Mouse (Mus musculus): ENCODE results near the gene Gypa. TPM values are rescaled to one million over a fixed set of nuclear protein-coding genes. Genes with fewer than 3 reads are reported as not detected.

The Gypa gene
- total and polyA plus RNA-seq, 3 experiments = 15.9 to 19.8 TPM; not detected in 1

- Histone ChIP-seq H3K9me3 (replicated peaks; ENCODE audit: insufficient read depth, low read length) (no peaks in the 10 kb centered on the region), H3K36me3 (ENCODE audit: control insufficient read depth in 1 of 2, insufficient read depth in 2 of 2, low read length in 2 of 2) (no peaks in the 10 kb centered on the region), H3K79me2 (ENCODE audit: control insufficient read depth, insufficient read depth, low read length, poor library complexity) (no peaks in the 10 kb centered on the region), H3K27me3 (ENCODE audit: control insufficient read depth in 1 of 2, insufficient read depth in 2 of 2, low read length in 2 of 2) (no peaks in the 10 kb centered on the region; a peak in 1 of 4 replicates), H3K4me3 (ENCODE audit: control insufficient read depth in 1 of 2, insufficient read depth in 1 of 2, low read depth in 2 of 2, low read length in 2 of 2) (no peak overlapping the region), H3K27ac (ENCODE audit: control insufficient read depth, low read depth, low read length) (no peak overlapping the region), H3K9ac (ENCODE audit: control insufficient read depth, low read depth, low read length, poor library complexity, severe bottlenecking) (no peak overlapping the region), H3K4me1 (ENCODE audit: control insufficient read depth in 1 of 2, insufficient read depth in 2 of 2, low read length in 2 of 2) (no peaks in the 10 kb centered on the region)
- TF ChIP-seq ETS1 (IDR thresholded peaks at IDR 0.05; ENCODE audit: low read depth, low read length) (no peak), SMC3 (IDR thresholded peaks at IDR 0.05; ENCODE audit: low read depth, low read length) (no peak), EP300 (IDR thresholded peaks at IDR 0.05; ENCODE audit: low read depth in 1 of 2, low read length in 2 of 2) (no peak), UBTF (IDR thresholded peaks at IDR 0.05; ENCODE audit: borderline replicate concordance, insufficient read depth, low read depth, low read length) (no peak), CTCF (IDR thresholded peaks at IDR 0.05 in 2 of 3, conservative IDR thresholded peaks at IDR 0.05 in 1 of 3; ENCODE audit: control insufficient read depth in 1 of 3, insufficient read depth in 1 of 3, low read depth in 2 of 3, low read length in 3 of 3, poor library complexity in 1 of 3, severe bottlenecking in 1 of 3) (no peak), USF1 (IDR thresholded peaks at IDR 0.05; ENCODE audit: low read depth, low read length) (no peak), ELF1 (IDR thresholded peaks at IDR 0.05; ENCODE audit: low read depth, low read length) (no peak), ZNF384 (IDR thresholded peaks at IDR 0.05; ENCODE audit: low read depth, low read length) (no peak), ZKSCAN1 (IDR thresholded peaks at IDR 0.05; ENCODE audit: low read depth, low read length) (no peak), MAX (IDR thresholded peaks at IDR 0.05; ENCODE audit: low read length) (no peak), JUND (IDR thresholded peaks at IDR 0.05; ENCODE audit: low read depth, low read length) (no peak), KAT2A (conservative IDR thresholded peaks at IDR 0.05; ENCODE audit: low read depth, low read length) (no peak), MYC (IDR thresholded peaks at IDR 0.05; ENCODE audit: low read depth, low read length) (no peak), CHD2 (IDR thresholded peaks at IDR 0.05; ENCODE audit: low read length) (no peak), ZC3H11A (IDR thresholded peaks at IDR 0.05; ENCODE audit: low read depth, low read length) (no peak), GABPA (IDR thresholded peaks at IDR 0.05; ENCODE audit: low read depth, low read length) (no peak), MXI1 (IDR thresholded peaks at IDR 0.05; ENCODE audit: low read depth, low read length) (no peak), ZMIZ1 (IDR thresholded peaks at IDR 0.05; ENCODE audit: low read depth, low read length) (no peak), BHLHE40 (IDR thresholded peaks at IDR 0.05; ENCODE audit: borderline replicate concordance, low read depth, low read length) (no peak), NRF1 (IDR thresholded peaks at IDR 0.05; ENCODE audit: insufficient read depth, low read depth, low read length, poor library complexity, severe bottlenecking) (no peak)
- DNase-seq (ENCODE audit: low read depth, low spot score) = no peak
These were observed 41.5 kb upstream of the Gypa start for GRCm38 (mm10) chr8:80451938-80452690.
